Mouse (Mus musculus): Measurements from ENCODE around the gene Gm7980.
"Not testable (repeated sequence)": the region's sequence is repeated elsewhere in the genome, so short reads cannot be mapped to it uniquely, and the experiment has no call there.

Gene Gm7980

DNA sequence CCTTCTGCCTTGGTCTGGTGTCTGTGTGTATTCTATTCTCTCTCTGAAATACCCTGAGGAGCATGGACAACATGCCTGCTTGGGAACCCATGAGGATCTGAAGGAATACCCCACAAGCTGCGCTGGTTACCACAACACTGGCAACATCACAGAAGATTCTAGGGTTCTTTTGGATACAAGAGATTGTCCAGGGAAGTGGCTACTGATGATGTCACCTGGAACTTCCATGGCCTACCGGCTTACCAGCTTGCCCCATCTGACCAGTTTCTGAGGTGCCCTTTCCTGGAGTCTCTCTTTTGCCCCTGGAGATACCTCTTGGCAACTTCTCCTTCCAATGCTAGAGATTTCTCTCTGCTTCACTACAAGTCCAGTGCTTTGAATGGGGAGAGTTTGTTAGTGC is at the start of gene Gm7980:
Gene Gm7980 (minus strand): TSS at position 101 of the 400 bp plus-strand sequence.
- DNase-seq (ENCODE audit: low read depth, low spot score): not testable (repeated sequence)

GRCm38 (mm10) chr14:41943695-41944094 is 36.6 kb upstream of the Gm7980 start, which contains the start of gene 1700024B05Rik:
Gene 1700024B05Rik, plus strand, starts transcription at chr14:41943995.
- not testable (repeated sequence) for DNase-seq (ENCODE audit: low read depth, low spot score)

DNA sequence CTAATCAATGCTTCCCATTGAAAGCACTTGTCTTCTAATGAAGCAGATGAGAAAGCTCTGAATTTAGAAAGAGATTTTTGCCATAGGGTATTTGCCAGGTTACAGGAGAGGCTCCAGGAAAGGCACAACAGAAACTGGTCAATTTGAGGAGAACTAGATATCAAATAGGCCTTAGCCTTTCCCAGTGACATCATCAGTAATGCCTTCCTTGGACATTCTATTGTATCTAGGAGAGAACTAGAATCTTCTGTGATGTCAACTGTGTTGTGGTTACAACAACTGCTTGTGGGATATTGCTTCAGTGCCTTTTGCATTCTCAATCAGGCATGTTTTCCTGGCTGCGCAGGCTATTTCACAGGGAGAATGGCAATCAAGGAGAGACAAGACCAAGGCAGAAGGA is 17.6 kb upstream of the Gm7980 start, which contains the start of gene 1700049E17Rik1:
Gene 1700049E17Rik1 (plus strand): TSS at position 301 of the 400 bp plus-strand sequence.
- not testable (repeated sequence) for DNase-seq (ENCODE audit: low read depth, low spot score)

Measured in mesoderm, embryonic 11.5 days (tissue).